Mouse (Mus musculus) heart, postnatal 0 days (tissue): ENCODE data around the gene Adam4. TPM values are rescaled to one million over a fixed set of nuclear protein-coding genes. Genes with fewer than 3 reads are reported as not detected.
"Not testable (repeated sequence)": the region's sequence is repeated elsewhere in the genome, so short reads cannot be mapped to it uniquely, and the experiment has no call there.

Experiments used
- ATAC-seq: fragments of 200-750 bp; cut with Nextera tagmentation; 2 replicates; pipeline ENCODE4 v1.8.0; 2017; ENCODE audit warnings: low read depth, moderate number of reproducible peaks, moderate library complexity; ENCODE audit not compliant: insufficient read depth
- DNase-seq: peaks from one replicate; pipeline ENCODE4 v3.0.0-alpha.2; 2016; ENCODE audit warnings: low spot score
- H3K27ac ChIP-seq: fragments of 300-500 bp; sonication (generic); 2 replicates; pipeline ENCODE4 v1.5.1; 2014; ENCODE audit warnings: low read depth, mild to moderate bottlenecking
- H3K27me3 ChIP-seq: fragments of 300-500 bp; sonication (generic); 2 replicates; pipeline ENCODE4 v1.6.1; 2014; ENCODE audit warnings: low read length, mixed read lengths; ENCODE audit not compliant: control insufficient read depth, insufficient read depth
- H3K36me3 ChIP-seq: fragments of 300-500 bp; sonication (generic); replicated peaks from 2 replicates; pipeline ENCODE4 v1.6.1; 2014; ENCODE audit warnings: low read length, mixed read lengths; ENCODE audit not compliant: control insufficient read depth, insufficient read depth
- H3K4me1 ChIP-seq: fragments of 300-500 bp; sonication (generic); 2 replicates; pipeline ENCODE4 v1.6.1; 2014; ENCODE audit warnings: antibody characterized with exemption; ENCODE audit not compliant: control insufficient read depth, insufficient read depth
- H3K4me2 ChIP-seq: fragments of 300-500 bp; sonication (generic); 2 replicates; pipeline ENCODE4 v1.6.1; 2014; ENCODE audit warnings: low read depth, mild to moderate bottlenecking, low read length, moderate library complexity
- H3K4me3 ChIP-seq: fragments of 300-500 bp; sonication (generic); 2 replicates; pipeline ENCODE4 v1.5.1; 2014; ENCODE audit warnings: low read depth, low read length
- H3K9ac ChIP-seq: fragments of 300-500 bp; sonication (generic); replicated peaks from 2 replicates; pipeline ENCODE4 v1.6.1; 2014; ENCODE audit warnings: low read depth, low read length, mixed read lengths
- H3K9me3 ChIP-seq: fragments of 300-500 bp; sonication (generic); replicated peaks from 2 replicates; pipeline ENCODE4 v1.6.1; 2016; ENCODE audit warnings: low read length; ENCODE audit not compliant: control insufficient read depth
- CTCF ChIP-seq: IDR thresholded peaks from 2 replicates; pipeline ENCODE4 v1.5.1; 2016; ENCODE audit warnings: antibody characterized with exemption, control low read depth, low read depth
- EP300 ChIP-seq: IDR thresholded peaks from 2 replicates; pipeline ENCODE4 v1.6.1; 2016; ENCODE audit warnings: antibody characterized with exemption, low read depth
- WGBS: fragments of 180-500 bp; shearing (Covaris S2); extraction: QIAGEN DNeasy Blood & Tissue Kit; methylation state at CpG from one replicate; pipeline ENCODE4 v1.1.7; 2014; 5-methylcytosine and 5-hydroxymethylcytosine counted together
- polyA plus RNA-seq: library from polyadenylated mRNA; unstranded; fragments of >200 nt; fragmentation: Nextera tagmentation; extraction: Ambion mirVana; gene quantifications from 2 replicates; pipeline ENCODE4 v1.2.1, GENCODE M21; 2015
- total RNA-seq: library from RNA; depleted of rRNA; stranded (reverse); fragments of >200 nt; gene quantifications from 2 replicates; pipeline ENCODE4 v1.2.3, GENCODE M21; 2014; ENCODE audit warnings: low replicate concordance; rRNA removed

The Adam4 gene
- total RNA-seq (0.43 and 1.5 TPM in 2 replicates), polyA plus RNA-seq (0.11 and 0.22 TPM in 2 replicates)

DNA sequence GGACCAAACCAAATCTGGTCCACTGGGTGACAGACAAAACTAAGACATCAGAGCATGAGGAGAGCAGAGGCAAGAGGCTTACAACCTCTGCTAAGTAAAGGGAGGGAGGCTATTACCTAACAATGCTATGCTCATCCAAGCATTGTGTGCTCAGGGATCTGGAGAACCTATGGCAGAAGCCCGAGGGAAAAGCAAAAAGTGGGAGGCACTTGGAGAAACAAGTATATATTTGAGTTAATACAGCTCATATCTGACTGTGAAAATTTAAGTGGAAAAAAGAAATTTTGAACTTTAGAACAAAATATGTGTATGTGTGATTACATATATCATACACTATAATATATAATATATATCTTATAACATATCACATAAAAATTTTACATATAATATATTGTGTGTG is at the start of gene Adam4:
Gene Adam4, minus strand, starts transcription at position 101 of the 400 bp plus-strand sequence.
- H3K9me3 ChIP-seq, result peaks cover 10% of the 10 kb centered on the region; the same call in 1 of the 2 replicates
- no peak for TF ChIP-seq CTCF
- no peak for TF ChIP-seq EP300
- no peak within 1 kb of the TSS for H3K4me2 ChIP-seq
- H3K27ac ChIP-seq, result no peak within 1 kb of the TSS
- H3K36me3 ChIP-seq, result no peaks in the 10 kb centered on the region
- H3K9ac ChIP-seq, result no peak within 1 kb of the TSS
- no peaks in the 10 kb centered on the region for H3K4me1 ChIP-seq
- 81% methylated on average over 1 of the region's 1 CpGs for WGBS
- H3K27me3 ChIP-seq, result no peaks in the 10 kb centered on the region
- no peak for DNase-seq
- no peak within 1 kb of the TSS for H3K4me3 ChIP-seq
- ATAC-seq, result no peak

DNA sequence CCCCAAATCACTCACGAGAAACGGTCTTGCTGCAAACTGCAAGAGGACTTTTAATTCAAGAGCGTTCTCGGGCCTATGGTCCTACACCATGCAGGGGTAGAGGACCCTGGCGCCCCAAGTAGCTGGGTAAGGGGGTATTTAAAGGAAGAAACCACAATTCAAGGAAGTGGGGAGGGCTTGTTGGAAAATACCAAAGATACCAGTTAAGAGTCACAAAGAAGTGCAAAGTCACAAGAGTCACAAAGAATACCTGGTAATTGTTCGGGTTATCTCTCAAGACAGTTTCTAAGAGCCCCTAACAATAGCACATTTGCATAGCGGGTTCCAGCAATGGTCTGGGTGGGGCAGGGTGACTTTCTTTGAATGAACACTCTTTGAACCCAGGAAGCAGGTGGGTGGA is 37.3 kb upstream of the Adam4 start:
- ATAC-seq, H3K36me3 ChIP-seq, H3K27ac ChIP-seq, DNase-seq, H3K27me3 ChIP-seq, H3K4me1 ChIP-seq, H3K4me2 ChIP-seq, H3K9ac ChIP-seq, H3K4me3 ChIP-seq: not testable (repeated sequence)
- 91% methylated on average over 7 of the region's 7 CpGs for WGBS
- 0 out of 2 replicates have a peak, but pooled peaks cover 19% of the 10 kb centered on the region for H3K9me3 ChIP-seq

DNA sequence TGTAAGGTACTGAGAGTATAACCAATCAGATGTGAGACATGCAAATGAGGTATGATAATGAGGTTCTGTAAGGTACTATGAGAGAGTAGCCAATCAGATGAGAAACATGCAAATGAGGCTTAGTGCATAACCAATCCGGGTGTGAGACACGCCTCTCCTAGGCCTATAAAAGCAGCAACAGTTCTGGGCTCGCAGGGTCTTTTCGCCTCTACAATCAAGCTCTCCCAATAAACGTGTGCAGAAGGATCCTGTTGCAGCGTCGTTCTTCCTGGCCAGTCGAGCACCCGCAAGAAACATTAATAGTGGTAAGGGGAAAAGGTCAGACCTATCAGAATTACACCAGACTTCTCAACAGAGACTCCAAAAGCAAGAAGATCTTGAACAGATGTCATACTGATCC is 17.2 kb upstream of the Adam4 start:
- H3K4me1 ChIP-seq, H3K9ac ChIP-seq, H3K27ac ChIP-seq, DNase-seq, H3K27me3 ChIP-seq, H3K36me3 ChIP-seq, H3K9me3 ChIP-seq, ATAC-seq, H3K4me3 ChIP-seq, H3K4me2 ChIP-seq: not testable (repeated sequence)
- WGBS, result 90% methylated on average over 9 of the region's 9 CpGs

DNA sequence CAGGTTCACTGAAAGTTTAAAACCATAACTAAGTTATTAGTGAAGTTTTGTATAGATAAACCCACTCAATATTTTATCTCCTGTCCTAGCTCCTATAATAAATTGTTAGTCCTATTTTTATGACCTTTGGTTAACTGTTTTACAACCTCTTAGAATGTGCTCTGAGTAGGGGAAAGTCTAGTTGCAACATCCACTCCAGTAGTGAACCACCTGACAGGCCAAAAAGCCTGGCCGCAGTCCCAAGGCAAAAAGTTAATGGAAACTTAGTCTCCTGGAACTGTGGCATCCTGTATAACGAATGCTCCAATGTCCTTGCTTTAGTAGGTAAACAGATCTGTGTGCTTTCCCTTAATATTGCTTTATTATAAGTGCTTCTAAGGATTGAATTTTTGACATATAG is 13.0 kb upstream of the Adam4 start:
- ATAC-seq, H3K4me1 ChIP-seq, H3K27ac ChIP-seq, H3K9ac ChIP-seq, DNase-seq, H3K4me2 ChIP-seq, H3K36me3 ChIP-seq, H3K4me3 ChIP-seq, H3K27me3 ChIP-seq, H3K9me3 ChIP-seq: not testable (repeated sequence)
- 90% methylated on average over 2 of the region's 2 CpGs for WGBS

DNA sequence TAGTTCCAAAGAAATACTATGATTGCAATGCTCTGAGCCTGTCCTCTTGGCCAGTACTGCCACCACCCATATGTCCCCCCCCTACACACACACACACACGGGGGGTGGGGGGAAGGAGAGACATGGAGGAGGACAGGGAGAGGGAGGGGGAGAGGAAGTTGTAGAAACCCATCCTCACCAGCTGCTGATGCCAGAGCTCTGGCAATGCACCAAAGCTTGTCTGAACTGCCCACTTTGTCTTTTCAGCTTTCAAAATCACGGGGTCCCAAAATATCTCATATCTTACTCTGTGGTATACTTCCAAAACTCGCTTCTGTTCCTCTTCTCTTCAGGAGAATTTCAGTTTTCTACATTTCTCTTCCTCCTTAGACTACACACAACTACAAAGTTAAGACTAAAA is 8.5 kb downstream of the Adam4 start:
- DNase-seq (no peak), ATAC-seq (no peak)
- Histone ChIP-seq H3K4me3 (no peak overlapping the region), H3K36me3 (no peaks in the 10 kb centered on the region), H3K4me1 (no peaks in the 10 kb centered on the region), H3K4me2 (no peak overlapping the region), H3K9ac (no peak overlapping the region), H3K27me3 (no peaks in the 10 kb centered on the region), H3K27ac (no peak overlapping the region), H3K9me3 (no peaks in the 10 kb centered on the region)
- WGBS, result 74% methylated on average over 3 of the region's 3 CpGs
- TF ChIP-seq EP300, result no peak
- TF ChIP-seq CTCF, result no peak

DNA sequence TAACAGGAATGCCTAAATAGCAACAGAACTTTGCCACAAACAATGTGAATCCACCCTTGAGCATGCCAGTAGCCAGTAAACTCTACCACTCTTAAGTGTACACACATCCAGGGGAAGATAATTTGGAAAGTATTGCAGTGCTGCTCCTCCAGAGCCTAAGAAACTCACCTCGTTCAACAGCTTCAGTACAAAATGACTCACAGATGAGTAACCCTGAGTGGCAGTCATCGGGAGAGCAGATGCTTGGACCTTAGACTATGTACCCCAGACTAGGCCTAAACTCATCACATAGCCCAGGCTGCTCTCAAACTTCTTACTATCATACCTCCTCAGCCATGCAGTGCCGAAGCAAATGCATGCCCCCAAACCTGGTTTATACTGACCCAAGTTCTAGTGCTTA is 12.8 kb downstream of the Adam4 start:
- Histone ChIP-seq H3K4me3 (no peak overlapping the region), H3K9ac (no peak overlapping the region), H3K27ac (no peak overlapping the region), H3K9me3 (no peaks in the 10 kb centered on the region), H3K4me1 (no peaks in the 10 kb centered on the region), H3K27me3 (no peaks in the 10 kb centered on the region), H3K36me3 (no peaks in the 10 kb centered on the region), H3K4me2 (no peak overlapping the region)
- ATAC-seq (no peak), DNase-seq (no peak)
- 75% methylated on average over 3 of the region's 3 CpGs for WGBS
- no peak for TF ChIP-seq CTCF
- TF ChIP-seq EP300, result no peak
